Mouse (Mus musculus) hindbrain, postnatal 0 days (tissue): ENCODE results near the gene Arl2. TPM values are rescaled to one million over a fixed set of nuclear protein-coding genes. Genes with fewer than 3 reads are reported as not detected.
A peak's percentile ranks its signal among the peaks of the same experiment; 100 is the strongest.

Experiments
- ATAC-seq: fragments of 200-750 bp; cut with Nextera tagmentation; 2 replicates; pipeline ENCODE4 v1.8.0; 2017; ENCODE audit warnings: mild to moderate bottlenecking, moderate TSS enrichment, moderate library complexity
- DNase-seq: peaks from one replicate; pipeline ENCODE4 v3.0.0-alpha.2; 2015; ENCODE audit warnings: low spot score
- H3K27ac ChIP-seq: fragments of 300-500 bp; sonication (generic); 2 replicates; pipeline ENCODE4 v1.5.1; 2014; ENCODE audit warnings: mild to moderate bottlenecking
- H3K27me3 ChIP-seq: fragments of 300-500 bp; sonication (generic); 2 replicates; pipeline ENCODE4 v1.6.1; 2014; ENCODE audit warnings: low read length, mixed read lengths; ENCODE audit not compliant: insufficient read depth
- H3K36me3 ChIP-seq: fragments of 300-500 bp; sonication (generic); 2 replicates; pipeline ENCODE4 v1.6.1; 2014; ENCODE audit warnings: low read length, mixed read lengths; ENCODE audit not compliant: insufficient read depth
- H3K4me1 ChIP-seq: fragments of 300-500 bp; sonication (generic); 2 replicates; pipeline ENCODE4 v1.6.1; 2014; ENCODE audit warnings: antibody characterized with exemption, low read length, mixed read lengths; ENCODE audit not compliant: insufficient read depth
- H3K4me2 ChIP-seq: fragments of 300-500 bp; sonication (generic); 2 replicates; pipeline ENCODE4 v1.6.1; 2014; ENCODE audit warnings: low read depth, mild to moderate bottlenecking, low read length, moderate library complexity, mixed read lengths
- H3K4me3 ChIP-seq: fragments of 300-500 bp; sonication (generic); 2 replicates; pipeline ENCODE4 v1.5.1; 2014; ENCODE audit warnings: low read length
- H3K9ac ChIP-seq: fragments of 300-500 bp; sonication (generic); replicated peaks from 2 replicates; pipeline ENCODE4 v1.6.1; 2014; ENCODE audit warnings: mild to moderate bottlenecking, low read length, moderate library complexity, mixed read lengths
- H3K9me3 ChIP-seq: fragments of 300-500 bp; sonication (generic); 2 replicates; pipeline ENCODE4 v1.6.1; 2016; ENCODE audit warnings: low read length, mixed read lengths
- CTCF ChIP-seq: IDR thresholded peaks from 2 replicates; pipeline ENCODE4 v1.5.1; 2016; ENCODE audit warnings: antibody characterized with exemption, control low read depth, low read depth
- WGBS: fragments of 180-500 bp; shearing (Covaris S2); extraction: QIAGEN DNeasy Blood & Tissue Kit; methylation state at CpG from one replicate; pipeline ENCODE4 v1.1.7; 2014; 5-methylcytosine and 5-hydroxymethylcytosine counted together
- polyA plus RNA-seq: library from polyadenylated mRNA; unstranded; fragments of >200 nt; fragmentation: Nextera tagmentation; extraction: Ambion mirVana; gene quantifications from 2 replicates; pipeline ENCODE4 v1.2.1, GENCODE M21; 2015
- total RNA-seq: library from RNA; depleted of rRNA; stranded (reverse); fragments of >200 nt; gene quantifications from 2 replicates; pipeline ENCODE4 v1.2.3, GENCODE M21; 2014

Arl2 gene
- total and polyA plus RNA-seq, 2 experiments from 2014 or later: 112 to 155 TPM

GRCm38 (mm10) chr19:6117986-6118676, 23.2 kb downstream of the Arl2 start, which contains the start of gene Sac3d1:
Gene Sac3d1, minus strand, starts transcription at chr19:6118650.
- Histone ChIP-seq H3K27me3 (no peaks in the 10 kb centered on the region), H3K4me3 (peak within 1 kb of the TSS; percentile 68), H3K9ac (peak within 1 kb of the TSS; percentile 78), H3K36me3 (peaks cover 28% of the 10 kb centered on the region), H3K9me3 (no peaks in the 10 kb centered on the region), H3K4me2 (peak within 1 kb of the TSS; percentile 85), H3K27ac (peak within 1 kb of the TSS; percentile 97), H3K4me1 (peaks cover 11% of the 10 kb centered on the region)
- WGBS: under 1% methylated on average over 77 of the region's 77 CpGs
- ATAC-seq (peak; percentile 90), DNase-seq (peak; percentile 97)
- TF ChIP-seq CTCF: no peak

GRCm38 (mm10) chr19:6117346-6117985, 23.9 kb downstream of the Arl2 start:
- no peaks in the 10 kb centered on the region for H3K9me3 ChIP-seq
- H3K27me3 ChIP-seq: no peaks in the 10 kb centered on the region
- ATAC-seq: no peak
- DNase-seq: no peak
- peaks cover 11% of the 10 kb centered on the region for H3K4me1 ChIP-seq
- H3K4me3 ChIP-seq: peak overlapping the region; percentile 68
- TF ChIP-seq CTCF: no peak
- H3K36me3 ChIP-seq: peaks cover 28% of the 10 kb centered on the region
- 5% methylated on average over 32 of the region's 32 CpGs for WGBS
- peak overlapping the region; percentile 85 for H3K4me2 ChIP-seq
- H3K9ac ChIP-seq: peak overlapping the region; percentile 78
- peak overlapping the region; percentile 97 for H3K27ac ChIP-seq

- H3K9me3 ChIP-seq: no peaks in the 10 kb centered on the region
- H3K9ac ChIP-seq: 0 out of 2 replicates have a peak overlapping the region, but pooled peaks have one; percentile 17
- H3K36me3 ChIP-seq: peaks cover 28% of the 10 kb centered on the region
- DNase-seq (no peak), ATAC-seq (no peak)
- 91% methylated on average over 15 of the region's 15 CpGs for WGBS
- H3K4me2 ChIP-seq: no peak overlapping the region
- H3K4me3 ChIP-seq: no peak overlapping the region
- H3K27ac ChIP-seq: no peak overlapping the region
- no peak for TF ChIP-seq CTCF
- H3K4me1 ChIP-seq: peaks cover 11% of the 10 kb centered on the region
- no peaks in the 10 kb centered on the region for H3K27me3 ChIP-seq
These were observed 25.1 kb downstream of the Arl2 start for GRCm38 (mm10) chr19:6116113-6116850.

GRCm38 (mm10) chr19:6113116-6113515, 28.2 kb downstream of the Arl2 start:
- H3K4me1 ChIP-seq: peaks cover 11% of the 10 kb centered on the region
- 51% methylated on average over 6 of the region's 6 CpGs for WGBS
- no peak overlapping the region for H3K9ac ChIP-seq
- ATAC-seq: no peak
- no peak for DNase-seq
- TF ChIP-seq CTCF: no peak
- no peak overlapping the region for H3K4me3 ChIP-seq
- H3K36me3 ChIP-seq: peaks cover 20% of the 10 kb centered on the region
- H3K9me3 ChIP-seq: no peaks in the 10 kb centered on the region
- H3K27ac ChIP-seq: no peak overlapping the region
- H3K4me2 ChIP-seq: no peak overlapping the region
- no peaks in the 10 kb centered on the region for H3K27me3 ChIP-seq

GRCm38 (mm10) chr19:6105586-6105985, 35.8 kb downstream of the Arl2 start, which contains the start of gene Naaladl1:
Gene Naaladl1, plus strand, starts transcription at chr19:6105782.
- H3K27me3 ChIP-seq: no peaks in the 10 kb centered on the region
- H3K9me3 ChIP-seq: no peaks in the 10 kb centered on the region
- no peak within 1 kb of the TSS for H3K4me2 ChIP-seq
- H3K4me3 ChIP-seq: no peak within 1 kb of the TSS
- no peaks in the 10 kb centered on the region for H3K36me3 ChIP-seq
- no peak within 1 kb of the TSS for H3K27ac ChIP-seq
- ATAC-seq: no peak
- no peaks in the 10 kb centered on the region for H3K4me1 ChIP-seq
- DNase-seq: no peak
- no peak within 1 kb of the TSS for H3K9ac ChIP-seq
- no peak for TF ChIP-seq CTCF
- 88% methylated on average over 7 of the region's 7 CpGs for WGBS

GRCm38 (mm10) chr19:6104476-6104875, 36.9 kb downstream of the Arl2 start:
- no peak overlapping the region for H3K9ac ChIP-seq
- ATAC-seq: no peak
- DNase-seq: no peak
- H3K27me3 ChIP-seq: no peaks in the 10 kb centered on the region
- no peaks in the 10 kb centered on the region for H3K9me3 ChIP-seq
- H3K4me2 ChIP-seq: no peak overlapping the region
- no peak overlapping the region for H3K4me3 ChIP-seq
- H3K36me3 ChIP-seq: no peaks in the 10 kb centered on the region
- no peak overlapping the region for H3K27ac ChIP-seq
- no peak for TF ChIP-seq CTCF
- 90% methylated on average over 4 of the region's 4 CpGs for WGBS
- no peaks in the 10 kb centered on the region for H3K4me1 ChIP-seq
